Mouse (Mus musculus) intestine, embryonic 15.5 days (tissue): Measurements from ENCODE around the gene Casp6. TPM values are rescaled to one million over a fixed set of nuclear protein-coding genes. Genes with fewer than 3 reads are reported as not detected.

Source experiments
- polyA plus RNA-seq: library from polyadenylated mRNA; unstranded; fragments of >200 nt; fragmentation: Nextera tagmentation; extraction: Ambion mirVana; gene quantifications from 2 replicates; pipeline ENCODE4 v1.2.1, GENCODE M21; 2015

The Casp6 gene
- polyA plus RNA-seq, 1 experiment from 2014 or later, result 147 TPM

Other genes starting within 250 kb of the Casp6 start
- 1.5 and 2.0 TPM in 2 replicates for gene Egf, start 146.1 kb upstream of the Casp6 start, polyA plus RNA-seq
- gene Lrit3, start 97.4 kb upstream of the Casp6 start, polyA plus RNA-seq, result not detected in 2 replicates
- not detected in 2 replicates for gene Rrh, start 78.8 kb upstream of the Casp6 start, polyA plus RNA-seq
- gene Gar1, start 70.0 kb upstream of the Casp6 start, polyA plus RNA-seq, result 87.7 and 93.2 TPM in 2 replicates
- 57.2 and 57.9 TPM in 2 replicates for gene Cfi, start 65.5 kb upstream of the Casp6 start, polyA plus RNA-seq
- 68.9 and 69.1 TPM in 2 replicates for gene Pla2g12a, start 22.8 kb upstream of the Casp6 start, polyA plus RNA-seq
- 2.5 and 3.5 TPM in 2 replicates for gene Mcub, start 68.8 kb downstream of the Casp6 start, polyA plus RNA-seq
- 24.7 and 29.2 TPM in 2 replicates for gene Sec24b, start 160.1 kb downstream of the Casp6 start, polyA plus RNA-seq
- 1.9 TPM in 2 replicates for gene Col25a1, start 230.1 kb downstream of the Casp6 start, polyA plus RNA-seq